Mouse (Mus musculus) common myeloid progenitor, adult 5-6 weeks (primary cell): Measurements from ENCODE around the gene Prkag3. TPM values are rescaled to one million over a fixed set of nuclear protein-coding genes. Genes with fewer than 3 reads are reported as not detected.
A peak's percentile ranks its signal among the peaks of the same experiment; 100 is the strongest.

Experiments used
- ATAC-seq: replicated peaks from 2 replicates; pipeline ENCODE4 v1.8.0; 2016; ENCODE audit warnings: low read depth, mild to moderate bottlenecking, moderate TSS enrichment, inconsistent platforms; ENCODE audit not compliant: poor library complexity, severe bottlenecking
- total RNA-seq: library from RNA; stranded (forward); fragments of 200-1000, 187-1606 nt; gene quantifications from 2 replicates; pipeline ENCODE4 v1.2.3, GENCODE M21; 2017

The Prkag3 gene
- total RNA-seq, 1 experiment from 2014 or later: not detected

DNA sequence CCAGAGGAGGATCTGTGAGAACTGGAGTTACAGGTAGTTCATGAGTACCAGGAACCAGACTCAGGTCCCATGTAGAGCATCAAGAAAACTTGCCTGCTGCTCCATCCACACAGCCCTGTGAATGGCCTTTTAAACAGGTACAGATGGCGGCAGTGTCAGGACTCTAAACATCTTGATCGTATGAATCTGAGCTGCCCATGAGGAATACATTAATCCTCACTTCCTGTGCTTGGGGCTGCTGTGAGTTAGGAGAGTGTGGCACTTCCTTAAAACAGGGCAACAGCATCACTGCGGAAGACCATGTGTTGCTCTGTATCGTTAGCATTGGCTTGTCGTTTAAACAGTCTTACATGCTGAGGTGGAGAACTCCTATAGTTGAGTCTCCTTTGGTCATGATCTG, 33.6 kb downstream of the Prkag3 start:
- ATAC-seq: peak; percentile 68

DNA sequence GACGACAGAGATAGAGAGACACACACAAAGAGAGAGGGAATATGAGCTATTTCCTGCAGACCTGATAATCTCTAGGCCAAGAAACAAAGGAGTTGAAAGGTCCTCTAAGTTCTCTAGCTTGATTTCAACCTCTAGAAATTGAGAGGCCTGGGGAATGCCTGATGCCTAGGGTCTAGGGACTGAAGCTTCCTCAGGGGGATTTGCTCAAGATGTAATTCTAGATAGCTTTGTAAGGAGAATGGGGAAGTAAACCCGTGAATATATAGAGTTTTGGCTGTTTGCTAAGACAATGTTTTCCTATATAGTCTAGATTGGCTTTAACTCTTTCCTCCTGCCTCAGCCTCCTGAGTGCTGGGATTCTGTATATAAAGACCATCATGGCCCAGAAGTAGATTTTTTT, 34.1 kb downstream of the Prkag3 start:
- peak; percentile 22; the same call in 1 of the 2 replicates for ATAC-seq

DNA sequence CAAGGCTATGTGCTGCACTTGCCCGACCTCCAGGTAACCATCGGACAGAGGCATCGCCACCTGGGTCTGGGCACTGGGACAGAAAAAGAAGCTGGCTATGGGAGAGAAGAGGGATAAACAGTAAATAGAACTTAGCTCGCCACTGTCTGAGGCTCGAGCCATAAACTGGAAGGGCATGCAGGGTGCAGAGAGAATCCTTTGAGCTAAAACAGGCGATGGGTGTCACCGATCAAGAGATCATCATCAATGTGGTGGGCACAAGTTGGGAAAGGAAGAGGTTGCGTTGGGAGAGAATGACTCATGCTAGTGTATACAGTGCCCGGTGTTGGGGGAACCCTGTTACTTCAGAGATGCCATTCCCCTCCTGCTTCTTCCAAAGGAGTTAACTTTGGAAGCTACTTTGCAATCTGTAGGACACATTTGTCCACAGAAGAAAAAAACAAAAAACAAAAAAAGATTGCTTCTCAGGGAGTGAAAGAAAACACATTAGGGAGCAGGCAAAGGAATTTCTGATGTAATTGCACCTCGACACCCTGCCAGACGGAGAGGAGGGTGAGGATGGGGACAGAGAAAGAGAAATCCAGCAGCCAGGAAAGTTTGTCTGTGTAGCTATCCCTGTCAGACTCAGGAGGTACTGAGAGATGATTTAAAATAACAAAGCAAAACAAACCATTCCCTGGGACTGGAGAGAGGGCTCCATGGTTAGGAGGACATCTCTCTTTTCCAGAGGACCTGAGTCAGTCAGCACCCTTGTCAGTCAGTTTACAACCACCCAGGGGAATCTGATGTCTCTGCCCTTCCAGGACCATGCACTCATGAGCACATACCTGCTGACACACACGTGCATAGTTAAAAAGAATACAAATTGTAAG, 34.9 kb downstream of the Prkag3 start:
- ATAC-seq: no peak

DNA sequence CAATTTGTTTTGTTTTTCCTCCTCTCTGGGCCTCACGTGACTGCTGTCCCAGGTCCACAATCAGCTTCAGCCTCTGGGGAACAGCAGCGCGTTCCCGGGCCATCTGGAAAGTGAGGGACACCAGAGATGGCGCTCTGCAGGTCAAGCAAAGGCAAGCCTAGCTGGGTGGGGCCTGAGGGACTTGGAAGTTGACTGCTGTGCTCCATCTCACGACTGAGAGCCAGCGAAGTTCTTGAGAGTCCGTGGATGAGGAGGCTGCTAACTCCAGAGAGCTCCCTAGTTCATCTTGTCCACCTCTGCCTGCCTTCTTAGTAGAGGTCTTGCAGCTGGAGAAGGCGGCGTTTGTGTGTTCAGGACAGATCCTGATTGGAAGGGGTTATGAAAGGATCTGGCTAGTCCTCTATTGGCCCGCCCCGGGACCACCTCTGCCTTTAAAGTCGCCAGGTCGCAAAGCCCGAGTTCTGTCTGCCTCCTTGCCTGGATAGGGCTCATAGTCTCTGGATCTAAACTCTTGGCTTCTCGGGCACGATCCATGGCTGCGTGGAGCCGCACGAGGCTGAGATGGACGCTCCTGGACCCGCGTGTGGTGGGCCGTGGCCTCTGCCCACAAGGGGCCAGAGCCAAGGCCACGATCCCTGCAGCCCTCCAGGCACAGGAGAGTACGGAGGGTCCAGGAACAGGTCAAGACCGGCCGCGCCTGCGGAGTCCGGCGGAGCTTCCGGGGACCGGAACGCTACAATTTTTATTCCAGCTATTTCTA, 35.7 kb downstream of the Prkag3 start, which contains the start of gene Cyp27a1:
Cyp27a1 (plus strand) TSS at position 476 of the 760 bp plus-strand sequence.
- peak; percentile 55 for ATAC-seq

DNA sequence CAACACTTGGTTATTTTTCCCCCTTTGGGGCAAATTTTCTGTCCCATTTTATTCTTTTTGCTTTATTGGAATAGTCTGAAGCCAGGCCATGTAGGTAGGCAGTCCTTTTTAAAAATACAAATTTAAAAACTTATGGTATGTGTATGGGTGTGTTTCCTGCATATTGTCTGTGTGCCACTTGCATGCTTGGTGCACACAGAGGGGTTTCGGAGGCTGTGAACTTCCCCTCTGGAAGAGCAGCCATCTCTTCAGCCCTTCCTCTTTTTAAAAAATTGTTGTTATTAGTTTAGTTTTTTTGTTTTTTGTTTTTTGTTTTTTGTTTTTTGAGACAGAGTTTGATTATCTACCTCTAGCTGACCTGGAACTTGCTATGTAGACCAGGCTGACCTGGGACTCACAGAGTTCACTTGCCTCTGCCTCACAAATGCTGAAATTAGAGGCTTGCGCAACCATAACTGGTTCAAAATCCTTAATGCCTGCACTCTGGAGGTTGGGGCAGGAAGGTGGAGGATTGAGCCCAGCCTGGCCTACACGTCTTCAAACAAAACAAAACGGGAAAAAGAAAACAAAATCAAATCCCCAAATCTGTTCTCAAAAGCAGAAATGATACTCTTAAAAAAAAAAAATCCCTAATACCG, 36.4 kb downstream of the Prkag3 start:
- peak; percentile 46; the same call in 1 of the 2 replicates for ATAC-seq

DNA sequence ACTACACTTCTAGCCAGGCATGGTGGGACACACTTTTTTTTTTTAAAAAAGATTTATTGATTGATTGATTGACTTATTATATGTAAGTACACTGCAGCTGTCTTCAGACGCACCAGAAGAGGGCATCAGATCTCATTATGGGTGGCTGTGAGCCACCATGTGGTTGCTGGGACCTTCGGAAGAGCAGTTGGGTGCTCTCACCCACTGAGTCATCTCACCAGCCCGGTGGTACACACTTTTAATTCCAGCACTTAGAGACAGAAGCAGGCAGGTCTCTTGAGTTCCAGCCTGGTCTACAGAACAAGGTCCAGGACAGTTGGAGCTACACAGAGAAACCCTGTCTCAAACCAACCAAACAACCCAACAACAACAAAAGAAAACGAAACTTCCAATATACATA, 37.0 kb downstream of the Prkag3 start:
- ATAC-seq: no peak

DNA sequence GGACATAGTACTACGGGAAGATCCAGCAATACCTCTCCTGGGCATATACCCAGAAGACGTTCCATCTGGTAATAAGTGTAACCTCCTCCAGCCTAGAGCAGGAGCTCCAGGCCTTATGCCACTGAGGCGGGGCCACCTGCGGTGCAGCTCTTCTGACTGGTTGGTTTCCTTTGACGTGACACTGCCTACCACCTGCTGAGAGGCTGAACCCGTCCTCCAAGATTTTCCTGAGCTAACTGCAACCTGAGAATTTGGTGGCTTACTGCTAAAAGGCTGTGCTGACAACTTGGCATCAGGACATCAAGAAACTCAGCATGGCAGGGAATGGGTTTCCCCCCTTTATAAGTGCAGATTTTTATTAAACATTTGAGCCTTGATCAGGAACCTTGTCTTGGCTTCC, 39.5 kb downstream of the Prkag3 start:
- ATAC-seq: no peak

DNA sequence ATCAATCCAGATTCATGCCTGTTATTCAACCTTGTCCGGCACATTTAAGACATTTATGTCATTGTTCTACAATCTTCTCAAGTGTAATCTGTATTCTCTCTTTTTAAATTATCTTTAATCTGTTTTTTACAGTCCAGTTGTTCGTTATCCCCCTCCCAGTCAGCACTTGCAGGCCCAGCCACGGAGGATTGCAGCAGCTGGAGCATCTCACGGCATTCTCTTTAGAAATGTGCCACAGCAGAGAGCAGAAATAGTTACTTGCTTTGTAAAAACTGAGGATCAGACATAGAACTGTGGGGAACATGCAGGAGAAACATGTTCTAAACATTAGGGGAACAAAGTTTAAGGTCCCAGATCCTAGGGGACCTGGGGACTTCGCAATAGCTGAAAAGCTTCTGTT, 44.0 kb downstream of the Prkag3 start:
- ATAC-seq: no peak

DNA sequence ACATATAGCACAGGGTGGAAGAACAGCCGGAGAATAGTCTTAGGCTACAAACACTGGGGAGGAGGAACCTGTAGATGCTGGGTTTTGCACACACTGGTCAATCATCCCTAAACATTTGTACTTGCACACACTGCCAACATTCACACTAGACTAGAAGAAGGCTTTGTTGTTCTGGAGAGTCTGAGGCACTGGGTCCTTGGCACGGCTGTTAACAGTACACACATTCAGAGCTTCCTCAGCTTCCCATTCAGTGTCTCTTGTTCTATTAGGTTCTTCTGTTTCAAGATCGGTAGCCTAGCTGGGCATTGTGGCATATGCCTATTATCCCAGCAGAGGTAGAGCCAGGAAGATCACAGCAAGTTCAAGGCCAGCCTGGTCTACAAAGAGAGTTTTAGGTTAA, 44.9 kb downstream of the Prkag3 start:
- ATAC-seq: no peak

DNA sequence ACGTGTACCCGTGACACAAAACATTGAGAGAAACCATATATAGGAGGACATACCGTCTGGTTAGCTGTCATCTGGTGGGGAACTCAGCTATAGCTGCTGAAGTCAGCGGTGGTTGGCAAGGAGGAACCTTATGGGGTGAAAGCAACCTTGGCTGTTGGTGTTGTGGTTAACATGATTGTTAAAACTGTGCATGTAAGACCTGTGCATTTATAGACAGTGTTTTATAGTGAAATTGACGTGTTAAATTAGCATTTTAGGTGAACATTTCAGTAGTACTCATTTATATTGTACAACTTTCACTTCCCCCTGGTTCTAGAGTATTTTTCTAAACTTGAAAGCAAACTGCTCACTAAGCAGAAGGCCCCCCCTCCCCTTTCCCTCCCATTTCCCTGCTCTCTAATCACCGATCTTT, 46.9 kb downstream of the Prkag3 start:
- peak; percentile 69 for ATAC-seq

DNA sequence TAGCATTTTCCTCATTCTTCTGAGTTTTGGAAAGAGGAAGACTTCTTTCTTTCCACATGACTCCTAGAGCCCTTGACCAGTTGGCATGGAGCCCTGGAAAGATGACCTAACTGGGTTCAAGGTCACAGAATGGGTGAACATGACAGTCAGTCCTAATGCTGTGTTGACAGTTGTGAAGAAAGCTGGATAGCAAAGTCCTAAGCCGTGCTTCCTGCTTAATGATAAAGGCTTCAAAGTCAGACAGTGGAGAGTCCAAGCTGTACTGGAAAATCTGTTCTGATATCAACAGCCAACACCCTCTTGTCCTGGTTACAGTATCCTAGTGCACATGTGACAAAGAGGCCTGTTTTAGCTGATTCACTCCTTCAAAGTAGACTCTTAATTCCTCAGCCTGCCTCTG, 50.2 kb downstream of the Prkag3 start:
- ATAC-seq: no peak

DNA sequence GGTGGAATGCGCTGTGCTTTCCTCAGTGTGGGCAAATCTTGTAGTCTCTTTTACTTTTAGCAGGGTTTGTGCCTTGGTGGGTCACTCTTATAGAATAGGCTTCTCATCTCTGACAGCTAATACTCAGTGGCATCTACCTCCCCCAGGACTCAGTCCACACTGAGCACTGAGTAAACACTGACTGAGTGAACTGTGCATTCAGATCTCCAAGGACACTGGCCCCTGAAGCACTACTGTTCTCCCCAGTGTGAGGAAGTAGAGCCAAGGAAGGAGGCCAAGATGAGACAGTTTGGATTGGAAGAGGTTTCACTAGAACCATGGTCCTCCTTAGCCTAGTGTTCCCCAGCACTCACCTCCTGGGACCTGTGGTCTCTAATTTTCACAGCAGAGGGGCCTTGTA, 50.7 kb downstream of the Prkag3 start:
- no peak for ATAC-seq

DNA sequence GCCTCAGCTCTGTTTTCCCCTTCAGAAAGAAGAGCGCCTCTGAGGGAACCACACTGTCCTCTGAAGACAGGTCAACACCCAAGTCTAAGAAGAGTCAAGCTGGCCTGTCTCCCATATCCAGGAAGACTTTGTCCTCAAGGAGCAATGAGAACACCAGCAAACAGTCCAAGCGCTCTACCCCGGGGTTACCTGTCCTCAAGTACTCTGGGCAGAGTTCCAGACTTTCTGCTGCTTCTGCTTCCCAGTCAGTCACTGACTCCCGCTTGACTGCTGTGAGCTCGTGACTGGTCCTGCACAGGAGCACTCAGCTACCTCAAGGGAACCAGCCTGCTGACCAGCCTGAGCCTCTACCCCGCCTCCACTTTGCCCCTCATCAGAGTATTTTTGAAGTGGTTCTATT, 51.6 kb downstream of the Prkag3 start:
- no peak for ATAC-seq

DNA sequence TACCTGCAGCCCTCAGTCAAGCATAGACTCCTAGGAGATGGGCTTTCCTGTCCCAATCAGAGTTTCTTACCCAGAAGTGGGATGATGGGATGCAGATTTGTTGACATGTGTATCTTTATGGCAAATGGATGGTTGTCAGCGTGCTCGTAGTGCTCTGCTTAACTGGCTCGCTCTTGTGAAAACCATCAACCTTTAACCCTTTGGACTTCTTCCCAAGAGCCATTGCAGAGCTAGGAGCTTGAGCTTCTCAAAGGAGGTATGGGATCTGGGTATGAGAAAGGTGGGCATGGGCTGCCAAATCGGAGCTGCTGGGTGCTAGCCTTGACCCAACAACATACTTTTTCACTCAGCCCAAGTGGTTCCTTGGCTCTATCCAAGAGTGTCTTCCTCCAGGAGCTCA, 53.2 kb downstream of the Prkag3 start:
- no peak for ATAC-seq

DNA sequence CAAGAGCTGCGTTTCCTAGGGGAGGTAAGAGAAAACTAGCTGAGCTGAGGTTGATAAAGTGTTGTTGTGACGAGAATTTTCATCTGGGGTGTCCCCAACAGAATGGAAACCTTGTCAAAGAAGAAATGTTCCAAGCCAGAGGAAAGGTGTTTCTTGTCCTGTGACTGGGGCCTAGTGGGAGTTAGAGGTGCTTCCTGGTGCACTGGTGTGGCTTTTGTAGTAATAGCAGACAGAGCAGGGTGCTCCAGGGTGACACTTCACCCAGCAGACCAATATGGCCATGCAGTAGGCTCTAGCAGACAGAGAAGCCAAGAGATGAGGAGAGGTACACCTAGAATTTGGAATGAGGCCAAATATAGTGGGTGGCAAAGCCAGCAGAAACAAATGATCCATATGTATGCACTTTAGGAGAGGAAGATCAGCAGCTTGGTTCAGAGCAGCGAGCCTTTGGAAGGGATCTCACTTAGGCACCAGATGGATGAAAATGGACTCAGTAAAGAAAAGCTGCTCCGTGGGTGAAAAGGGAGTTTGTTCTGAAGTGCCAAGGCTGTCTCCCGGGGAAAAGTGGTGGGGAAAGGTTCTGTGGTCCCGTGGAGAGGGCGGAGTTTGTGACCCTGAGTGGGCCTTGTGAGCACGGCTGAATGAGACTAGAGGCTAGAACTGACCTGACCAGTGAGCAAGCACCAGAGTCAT, 55.0 kb downstream of the Prkag3 start:
- no peak for ATAC-seq

Other genes with a start within 250 kb of the Prkag3 start
- gene Cnot9, start 243.2 kb downstream of the Prkag3 start, total RNA-seq: 103 and 104 TPM in 2 replicates
- gene Plcd4, start 206.3 kb downstream of the Prkag3 start, total RNA-seq: 0.09 and 0.19 TPM in 2 replicates
- gene Usp37, start 204.9 kb downstream of the Prkag3 start, total RNA-seq: 54.4 and 58.5 TPM in 2 replicates
- 10.9 and 12.5 TPM in 2 replicates for gene Zfp142, start 161.0 kb downstream of the Prkag3 start, total RNA-seq
- 14.9 and 23.7 TPM in 2 replicates for gene Bcs1l, start 160.9 kb downstream of the Prkag3 start, total RNA-seq
- gene Rnf25, start 147.8 kb downstream of the Prkag3 start, total RNA-seq: 18.2 and 18.3 TPM in 2 replicates
- gene Stk36, start 147.8 kb downstream of the Prkag3 start, total RNA-seq: 0.18 and 0.92 TPM in 2 replicates
- 21.3 and 21.9 TPM in 2 replicates for gene Ttll4, start 87.5 kb downstream of the Prkag3 start, total RNA-seq
- gene Cyp27a1, start 35.6 kb downstream of the Prkag3 start, total RNA-seq: 2.7 and 2.8 TPM in 2 replicates
- not detected in 2 replicates for gene Wnt6, start 22.7 kb upstream of the Prkag3 start, total RNA-seq
- gene Wnt10a, start 42.3 kb upstream of the Prkag3 start, total RNA-seq: not detected in 2 replicates
- gene Cdk5r2, start 105.7 kb upstream of the Prkag3 start, total RNA-seq: not detected in 2 replicates
- not detected in 2 replicates for gene Fev, start 136.2 kb upstream of the Prkag3 start, total RNA-seq
- gene Cryba2, start 143.9 kb upstream of the Prkag3 start, total RNA-seq: not detected in 2 replicates
- not detected in 2 replicates for gene Cfap65, start 186.4 kb upstream of the Prkag3 start, total RNA-seq
- not detected in 2 replicates for gene Ihh, start 202.5 kb upstream of the Prkag3 start, total RNA-seq